Mouse (Mus musculus) midbrain, embryonic 11.5 days (tissue): ENCODE measurements around the gene Wdr95. TPM values are rescaled to one million over a fixed set of nuclear protein-coding genes. Genes with fewer than 3 reads are reported as not detected.

Experiments used
- ATAC-seq: fragments of 200-750 bp; cut with Nextera tagmentation; 2 replicates; pipeline ENCODE4 v1.8.0; 2017; ENCODE audit warnings: moderate TSS enrichment, moderate library complexity; ENCODE audit not compliant: low FRiP score
- DNase-seq: peaks from one replicate; pipeline ENCODE4 v3.0.0; 2015; ENCODE audit warnings: low spot score; ENCODE audit errors: missing footprints
- H3K27ac ChIP-seq: fragments of 300-500 bp; sonication (generic); 2 replicates; pipeline ENCODE4 v1.5.1; 2014; ENCODE audit warnings: low read depth, low read length
- H3K27me3 ChIP-seq: fragments of 300-500 bp; sonication (generic); 2 replicates; pipeline ENCODE4 v1.6.1; 2014; ENCODE audit warnings: mild to moderate bottlenecking, low read length, moderate library complexity, mixed read lengths; ENCODE audit not compliant: control insufficient read depth, insufficient read depth
- H3K36me3 ChIP-seq: fragments of 300-500 bp; sonication (generic); 2 replicates; pipeline ENCODE4 v1.6.1; 2014; ENCODE audit warnings: mild to moderate bottlenecking, low read length, moderate library complexity, mixed read lengths; ENCODE audit not compliant: control insufficient read depth, insufficient read depth
- H3K4me1 ChIP-seq: fragments of 300-500 bp; sonication (generic); 2 replicates; pipeline ENCODE4 v1.6.1; 2014; ENCODE audit warnings: low read length; ENCODE audit not compliant: control insufficient read depth, insufficient read depth
- H3K4me2 ChIP-seq: fragments of 300-500 bp; sonication (generic); 2 replicates; pipeline ENCODE4 v1.6.1; 2014; ENCODE audit warnings: mild to moderate bottlenecking, moderate library complexity
- H3K4me3 ChIP-seq: fragments of 300-500 bp; sonication (generic); 2 replicates; pipeline ENCODE4 v1.5.1; 2014; ENCODE audit warnings: low read depth, low read length
- H3K9ac ChIP-seq: fragments of 300-500 bp; sonication (generic); 2 replicates; pipeline ENCODE4 v1.6.1; 2014; ENCODE audit warnings: low read length
- H3K9me3 ChIP-seq: fragments of 300-500 bp; sonication (generic); 2 replicates; pipeline ENCODE4 v1.6.1; 2016; ENCODE audit warnings: low read length; ENCODE audit not compliant: control insufficient read depth
- WGBS: fragments of 180-500 bp; shearing (Covaris S2); extraction: QIAGEN DNeasy Blood & Tissue Kit; methylation state at CpG from one replicate; pipeline ENCODE4 v1.1.7; 2014; 5-methylcytosine and 5-hydroxymethylcytosine counted together
- polyA plus RNA-seq: library from polyadenylated mRNA; unstranded; fragments of >200 nt; fragmentation: Nextera tagmentation; extraction: Ambion mirVana; gene quantifications from 2 replicates; pipeline ENCODE4 v1.2.1, GENCODE M21; 2014

The Wdr95 gene
- polyA plus RNA-seq, 1 experiment from 2014 or later: 0.08 TPM

GRCm38 (mm10) chr5:149495655-149496054 is 32.8 kb upstream of the Wdr95 start:
- peaks cover 16% of the 10 kb centered on the region for H3K4me1 ChIP-seq
- no peaks in the 10 kb centered on the region for H3K36me3 ChIP-seq
- H3K9me3 ChIP-seq: no peaks in the 10 kb centered on the region
- no peak overlapping the region for H3K4me3 ChIP-seq
- no peak overlapping the region for H3K9ac ChIP-seq
- no peak for DNase-seq
- H3K27ac ChIP-seq: 0 out of 2 replicates have a peak overlapping the region, but pooled peaks have one; percentile 55
- H3K27me3 ChIP-seq: no peaks in the 10 kb centered on the region; the same call in 1 of the 2 replicates
- WGBS: 36% methylated on average over 6 of the region's 6 CpGs
- no peak overlapping the region for H3K4me2 ChIP-seq
- no peak for ATAC-seq

- Histone ChIP-seq H3K4me2 (no peak overlapping the region), H3K9ac (no peak overlapping the region), H3K9me3 (no peaks in the 10 kb centered on the region), H3K27me3 (no peaks in the 10 kb centered on the region; the same call in 1 of the 2 replicates), H3K27ac (peak overlapping the region; percentile 55), H3K4me1 (peaks cover 16% of the 10 kb centered on the region), H3K4me3 (no peak overlapping the region), H3K36me3 (no peaks in the 10 kb centered on the region)
- DNase-seq (no peak), ATAC-seq (peak; percentile 74; the same call in 1 of the 2 replicates)
- WGBS: 49% methylated on average over 12 of the region's 12 CpGs
These were observed 31.9 kb upstream of the Wdr95 start for GRCm38 (mm10) chr5:149496401-149497066.

- H3K9ac ChIP-seq: no peak overlapping the region
- no peaks in the 10 kb centered on the region for H3K9me3 ChIP-seq
- H3K4me2 ChIP-seq: no peak overlapping the region
- H3K4me1 ChIP-seq: peaks cover 16% of the 10 kb centered on the region
- WGBS: 55% methylated on average over 4 of the region's 4 CpGs
- no peaks in the 10 kb centered on the region for H3K27me3 ChIP-seq
- ATAC-seq (no peak), DNase-seq (no peak)
- H3K4me3 ChIP-seq: no peak overlapping the region
- no peaks in the 10 kb centered on the region for H3K36me3 ChIP-seq
- no peak overlapping the region for H3K27ac ChIP-seq
These were observed 28.5 kb upstream of the Wdr95 start for GRCm38 (mm10) chr5:149499936-149500335.

DNA sequence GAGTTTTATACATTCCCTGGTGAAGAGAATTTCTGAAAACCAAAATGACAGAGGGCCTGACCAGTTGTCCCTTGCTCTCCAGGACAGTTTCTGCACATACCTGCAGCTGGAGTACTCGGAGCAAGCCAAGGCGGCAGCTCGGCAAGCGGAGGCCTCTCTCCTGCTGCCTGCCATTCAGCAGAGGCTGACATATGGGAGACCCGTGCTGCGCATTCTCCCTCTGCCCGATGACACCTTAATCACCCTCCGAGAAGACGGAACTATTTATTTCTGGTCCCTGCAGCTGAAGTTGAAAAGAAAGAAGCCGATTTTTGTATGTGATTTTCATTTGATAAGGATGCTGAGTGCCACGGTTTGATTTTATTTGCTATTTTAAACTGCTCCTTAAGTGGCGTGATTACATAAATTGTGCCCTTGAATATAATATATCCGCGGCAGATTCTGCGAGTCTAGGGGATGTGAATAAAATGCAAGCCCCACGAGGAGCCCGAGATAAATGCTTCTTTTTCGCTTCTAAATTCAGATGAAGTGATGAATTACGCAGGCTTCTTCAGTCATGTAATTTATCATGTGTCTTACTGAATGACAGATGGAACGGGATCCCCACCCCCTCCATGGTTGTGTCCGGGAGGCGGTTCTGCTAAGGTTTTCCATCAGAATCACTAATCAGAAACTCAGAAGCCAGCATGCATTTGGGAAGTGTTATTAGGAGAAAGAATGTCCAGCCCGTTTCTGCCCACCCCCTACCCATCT is 24.9 kb upstream of the Wdr95 start:
- DNase-seq: no peak

GRCm38 (mm10) chr5:149504985-149505384 is 23.5 kb upstream of the Wdr95 start:
- 84% methylated on average over 8 of the region's 8 CpGs for WGBS
- Histone ChIP-seq H3K27ac (no peak overlapping the region), H3K36me3 (no peaks in the 10 kb centered on the region), H3K27me3 (no peaks in the 10 kb centered on the region), H3K9me3 (no peaks in the 10 kb centered on the region), H3K4me3 (no peak overlapping the region), H3K4me2 (no peak overlapping the region), H3K4me1 (no peaks in the 10 kb centered on the region), H3K9ac (no peak overlapping the region)
- ATAC-seq (no peak), DNase-seq (no peak)

More for the DNA sequence above, 24.9 kb upstream of the Wdr95 start:
- Histone ChIP-seq H3K27ac (no peak overlapping the region), H3K4me1 (no peaks in the 10 kb centered on the region), H3K9ac (no peak overlapping the region), H3K36me3 (no peaks in the 10 kb centered on the region), H3K27me3 (no peaks in the 10 kb centered on the region), H3K9me3 (no peaks in the 10 kb centered on the region), H3K4me3 (no peak overlapping the region), H3K4me2 (no peak overlapping the region)
- WGBS: 86% methylated on average over 23 of the region's 23 CpGs
- no peak for ATAC-seq

GRCm38 (mm10) chr5:149506033-149506432 is 22.4 kb upstream of the Wdr95 start:
- H3K36me3 ChIP-seq: no peaks in the 10 kb centered on the region
- no peak for ATAC-seq
- no peak for DNase-seq
- no peaks in the 10 kb centered on the region for H3K4me1 ChIP-seq
- no peak overlapping the region for H3K4me3 ChIP-seq
- no peaks in the 10 kb centered on the region for H3K27me3 ChIP-seq
- no peak overlapping the region for H3K4me2 ChIP-seq
- H3K9me3 ChIP-seq: no peaks in the 10 kb centered on the region
- no peak overlapping the region for H3K9ac ChIP-seq
- 100% methylated on average over 2 of the region's 2 CpGs for WGBS
- no peak overlapping the region for H3K27ac ChIP-seq

DNA sequence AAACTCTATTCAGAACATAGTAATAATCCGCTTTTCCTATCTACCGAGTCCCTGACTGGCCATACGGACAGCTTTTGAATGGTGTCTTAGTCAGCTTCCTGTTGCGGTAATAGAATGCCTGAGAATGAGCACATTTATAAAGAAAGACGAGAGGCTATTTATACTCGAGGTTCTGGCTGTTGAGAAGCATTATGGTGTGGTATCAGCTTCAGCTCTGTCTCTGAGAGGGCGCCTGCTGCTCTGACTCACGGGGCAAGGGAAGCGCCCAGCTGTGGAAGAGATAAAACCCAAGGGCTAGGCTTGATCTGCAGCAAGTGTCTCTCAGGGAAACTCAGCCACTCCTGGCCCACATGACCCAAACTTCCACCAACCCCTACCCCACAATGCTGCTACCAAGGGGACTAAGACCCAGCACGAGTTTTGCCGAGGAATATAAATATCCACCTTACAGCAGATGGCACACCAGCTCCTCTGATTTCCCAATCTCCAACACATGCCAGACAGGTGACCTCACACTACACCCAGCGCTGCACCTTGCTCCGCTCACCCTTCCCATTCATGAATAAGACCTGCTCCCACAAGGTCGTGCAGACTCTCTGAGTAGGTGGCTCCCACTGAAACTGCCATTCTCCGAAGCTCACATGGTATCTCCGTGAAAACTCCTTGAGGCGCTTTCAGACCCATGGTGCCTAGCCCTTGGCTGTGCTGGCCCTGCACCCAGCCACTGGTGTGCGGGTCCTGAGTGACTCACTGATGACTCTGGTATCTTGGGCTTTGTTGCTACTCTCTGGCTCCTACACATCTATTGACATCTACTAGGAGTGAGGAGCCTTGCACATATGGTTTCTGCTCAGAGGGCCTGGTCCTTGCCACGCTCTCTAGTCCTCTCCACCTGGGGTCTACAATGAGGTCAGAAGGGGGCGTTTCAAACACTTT is 20.1 kb upstream of the Wdr95 start:
- H3K36me3 ChIP-seq: no peaks in the 10 kb centered on the region
- no peak overlapping the region for H3K27ac ChIP-seq
- no peak overlapping the region for H3K4me3 ChIP-seq
- H3K9ac ChIP-seq: no peak overlapping the region
- H3K4me1 ChIP-seq: peaks cover 3% of the 10 kb centered on the region
- H3K27me3 ChIP-seq: no peaks in the 10 kb centered on the region; the same call in 1 of the 2 replicates
- DNase-seq: no peak
- no peaks in the 10 kb centered on the region for H3K9me3 ChIP-seq
- ATAC-seq: no peak
- 87% methylated on average over 20 of the region's 20 CpGs for WGBS
- no peak overlapping the region for H3K4me2 ChIP-seq

- WGBS: 82% methylated on average over 13 of the region's 13 CpGs
- no peak for DNase-seq
- Histone ChIP-seq H3K27ac (no peak overlapping the region), H3K4me2 (no peak overlapping the region), H3K9me3 (no peaks in the 10 kb centered on the region), H3K36me3 (no peaks in the 10 kb centered on the region), H3K9ac (no peak overlapping the region), H3K4me1 (peaks cover 14% of the 10 kb centered on the region), H3K4me3 (no peak overlapping the region), H3K27me3 (no peaks in the 10 kb centered on the region; the same call in 1 of the 2 replicates)
- no peak for ATAC-seq
These were observed 18.2 kb upstream of the Wdr95 start for GRCm38 (mm10) chr5:149510323-149510722.
